Mouse (Mus musculus) limb, embryonic 15.5 days (tissue): ENCODE results near the gene Tas2r126. TPM values are rescaled to one million over a fixed set of nuclear protein-coding genes. Genes with fewer than 3 reads are reported as not detected.
"Not testable (repeated sequence)": the region's sequence is repeated elsewhere in the genome, so short reads cannot be mapped to it uniquely, and the experiment has no call there.

Experiments used
- ATAC-seq: fragments of 200-750 bp; cut with Nextera tagmentation; 2 replicates; pipeline ENCODE4 v1.8.0; 2017; ENCODE audit warnings: low read depth, moderate TSS enrichment; ENCODE audit not compliant: insufficient number of reproducible peaks, low FRiP score, low TSS enrichment
- H3K27ac ChIP-seq: fragments of 300-500 bp; sonication (generic); 2 replicates; pipeline ENCODE4 v1.5.1; 2015; ENCODE audit warnings: moderate library complexity, mild to moderate bottlenecking, inconsistent platforms
- H3K27me3 ChIP-seq: fragments of 300-500 bp; sonication (generic); 2 replicates; pipeline ENCODE4 v1.6.1; 2015; ENCODE audit warnings: inconsistent platforms
- H3K36me3 ChIP-seq: fragments of 300-500 bp; sonication (generic); 2 replicates; pipeline ENCODE4 v1.6.1; 2015; ENCODE audit warnings: inconsistent platforms
- H3K4me1 ChIP-seq: fragments of 300-500 bp; sonication (generic); 2 replicates; pipeline ENCODE4 v1.6.1; 2015; ENCODE audit warnings: inconsistent platforms
- H3K4me2 ChIP-seq: fragments of 300-500 bp; sonication (generic); 2 replicates; pipeline ENCODE4 v1.6.1; 2015; ENCODE audit warnings: mild to moderate bottlenecking, inconsistent platforms
- H3K4me3 ChIP-seq: fragments of 300-500 bp; sonication (generic); 2 replicates; pipeline ENCODE4 v1.5.1; 2015; ENCODE audit warnings: mild to moderate bottlenecking, inconsistent platforms
- H3K9ac ChIP-seq: fragments of 300-500 bp; sonication (generic); 2 replicates; pipeline ENCODE4 v1.6.1; 2015; ENCODE audit warnings: inconsistent platforms
- H3K9me3 ChIP-seq: fragments of 300-500 bp; sonication (generic); 2 replicates; pipeline ENCODE4 v1.6.1; 2016; ENCODE audit warnings: inconsistent platforms
- WGBS: fragments of 180-500 bp; shearing (Covaris S2); methylation state at CpG from one replicate; pipeline ENCODE4 v1.1.7; 2015; 5-methylcytosine and 5-hydroxymethylcytosine counted together
- polyA plus RNA-seq: library from polyadenylated mRNA; unstranded; fragments of >200 nt; fragmentation: Nextera tagmentation; extraction: Ambion mirVana; gene quantifications from 2 replicates; pipeline ENCODE4 v1.2.1, GENCODE M21; 2015

Gene Tas2r126
- polyA plus RNA-seq, 1 experiment from 2014 or later: not detected

DNA sequence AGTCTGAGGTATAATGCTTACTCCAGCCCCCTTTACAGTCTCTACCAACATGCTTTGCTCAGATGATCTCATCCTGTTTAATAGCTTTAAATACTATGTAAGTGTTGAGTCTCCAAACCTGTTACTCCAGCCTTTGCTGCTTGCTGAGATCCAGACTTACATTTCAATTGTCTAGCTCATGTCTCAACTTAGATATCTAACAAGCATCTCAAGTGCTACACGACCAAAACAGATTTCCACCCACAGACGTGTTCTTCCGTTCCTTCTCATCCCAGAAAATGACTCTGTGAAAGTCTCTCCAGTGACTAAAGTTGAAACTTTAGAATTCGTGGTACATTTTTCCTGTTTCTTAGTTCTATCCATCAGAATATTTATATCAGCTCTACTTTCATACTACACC lies 8.0 kb upstream of the Tas2r126 start:
- 77% methylated on average over 4 of the region's 4 CpGs for WGBS
- no peak overlapping the region for H3K4me3 ChIP-seq
- ATAC-seq: no peak

DNA sequence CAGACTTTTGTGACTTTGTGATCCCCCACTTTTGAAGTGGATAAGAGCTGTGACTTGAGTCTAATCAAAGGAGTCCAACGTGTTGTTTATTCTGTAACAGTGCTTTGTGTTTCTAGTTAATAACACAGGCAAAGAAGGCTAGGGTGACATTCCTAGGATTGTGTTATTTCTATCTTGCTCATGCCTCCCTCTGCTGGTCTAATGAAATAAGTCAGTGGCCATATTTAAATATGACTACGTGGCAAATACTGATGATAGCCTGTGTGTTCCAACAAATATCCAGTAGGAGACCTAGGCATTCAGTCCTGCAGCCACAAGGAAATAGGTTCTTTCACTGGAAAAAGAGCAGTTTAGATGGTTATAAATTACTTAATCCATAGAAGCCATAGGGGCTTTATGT lies 781 bp upstream of the Tas2r126 start:
- Histone ChIP-seq H3K4me3 (no peak overlapping the region), H3K27ac (no peak overlapping the region), H3K36me3 (no peaks in the 10 kb centered on the region), H3K27me3 (no peaks in the 10 kb centered on the region), H3K9ac (no peak overlapping the region), H3K9me3 (no peaks in the 10 kb centered on the region), H3K4me1 (no peaks in the 10 kb centered on the region), H3K4me2 (no peak overlapping the region)
- 58% methylated on average over 2 of the region's 2 CpGs for WGBS
- no peak for ATAC-seq

More for the DNA sequence above, 8.0 kb upstream of the Tas2r126 start:
- no peaks in the 10 kb centered on the region for H3K9me3 ChIP-seq
- no peak overlapping the region for H3K9ac ChIP-seq
- H3K27ac ChIP-seq: no peak overlapping the region
- H3K36me3 ChIP-seq: no peaks in the 10 kb centered on the region
- H3K4me2 ChIP-seq: no peak overlapping the region
- no peaks in the 10 kb centered on the region for H3K4me1 ChIP-seq
- H3K27me3 ChIP-seq: no peaks in the 10 kb centered on the region

DNA sequence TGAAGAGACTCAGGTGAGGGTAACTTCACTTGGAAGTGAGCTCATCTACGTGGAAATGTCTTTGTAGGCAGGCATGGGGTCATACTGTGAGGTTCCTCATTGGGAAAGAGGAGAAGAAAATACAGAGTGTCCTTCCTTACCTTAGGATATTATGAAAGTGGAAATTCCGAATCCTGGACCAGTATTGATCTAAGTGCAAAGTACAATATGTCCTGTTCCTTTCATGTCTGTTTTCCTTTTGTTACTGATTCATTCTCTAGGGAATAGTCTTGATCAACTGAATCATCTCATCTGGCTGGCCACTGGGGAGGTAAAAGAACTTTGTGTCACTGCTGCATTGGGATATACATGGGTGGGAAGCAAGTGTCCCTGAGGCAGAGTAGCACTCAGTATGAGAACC lies 1.2 kb downstream of the Tas2r126 start:
- Histone ChIP-seq H3K27me3 (no peaks in the 10 kb centered on the region), H3K4me3 (no peak overlapping the region), H3K9ac (no peak overlapping the region), H3K36me3 (no peaks in the 10 kb centered on the region), H3K4me2 (no peak overlapping the region), H3K4me1 (no peaks in the 10 kb centered on the region), H3K9me3 (no peaks in the 10 kb centered on the region), H3K27ac (no peak overlapping the region)
- 66% methylated on average over 2 of the region's 2 CpGs for WGBS
- no peak for ATAC-seq

DNA sequence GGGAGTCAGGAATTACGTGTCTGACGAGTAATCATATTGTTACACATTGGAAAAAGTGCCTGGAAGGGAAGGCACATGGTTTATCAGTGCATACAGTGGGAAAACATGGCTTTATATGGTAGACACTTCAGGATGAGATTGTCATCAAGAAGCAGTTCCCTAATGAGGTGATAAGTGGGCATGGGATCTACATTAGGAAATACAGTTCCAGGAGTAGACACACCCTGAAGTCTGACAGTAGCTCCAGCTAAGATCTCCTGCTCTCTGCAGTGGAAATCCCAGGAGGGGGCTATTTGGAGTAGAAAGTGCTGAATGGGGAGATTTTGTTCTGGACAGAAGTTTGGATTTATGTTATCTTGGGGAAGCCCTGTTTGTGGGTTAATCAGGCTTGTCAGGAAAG lies 7.1 kb downstream of the Tas2r126 start:
- Histone ChIP-seq H3K27me3 (no peaks in the 10 kb centered on the region), H3K9ac (no peak overlapping the region), H3K4me3 (no peak overlapping the region), H3K4me1 (no peaks in the 10 kb centered on the region), H3K36me3 (no peaks in the 10 kb centered on the region), H3K27ac (no peak overlapping the region), H3K9me3 (no peaks in the 10 kb centered on the region), H3K4me2 (no peak overlapping the region)
- 71% methylated on average over 2 of the region's 2 CpGs for whole genome bisulfite sequencing
- ATAC-seq: no peak

DNA sequence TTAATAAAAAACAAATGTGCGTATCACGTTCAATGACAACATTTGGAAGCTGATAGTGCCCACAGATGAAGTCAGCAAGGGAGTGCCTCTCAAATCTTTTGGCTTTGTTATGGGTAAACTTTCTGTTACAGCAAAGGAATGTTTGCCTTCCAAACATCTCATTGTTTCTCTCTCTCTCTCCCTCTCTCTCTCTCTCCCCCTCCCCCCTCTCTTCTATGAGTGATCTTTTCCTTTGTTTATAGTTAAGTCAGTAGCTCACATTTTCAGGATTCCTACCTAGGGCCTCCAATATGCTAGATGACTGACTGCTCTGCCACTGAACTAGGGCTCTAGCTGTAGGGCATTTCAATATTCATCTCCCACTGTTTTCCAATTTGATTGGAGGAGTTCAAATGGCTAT lies 10.2 kb downstream of the Tas2r126 start:
- no peaks in the 10 kb centered on the region for H3K4me1 ChIP-seq
- WGBS: 77% methylated on average over 2 of the region's 2 CpGs
- ATAC-seq: no peak
- H3K9me3 ChIP-seq: no peaks in the 10 kb centered on the region
- H3K36me3 ChIP-seq: no peaks in the 10 kb centered on the region
- H3K4me2 ChIP-seq: no peak overlapping the region
- H3K4me3 ChIP-seq: no peak overlapping the region
- H3K27me3 ChIP-seq: no peaks in the 10 kb centered on the region
- no peak overlapping the region for H3K27ac ChIP-seq
- no peak overlapping the region for H3K9ac ChIP-seq

DNA sequence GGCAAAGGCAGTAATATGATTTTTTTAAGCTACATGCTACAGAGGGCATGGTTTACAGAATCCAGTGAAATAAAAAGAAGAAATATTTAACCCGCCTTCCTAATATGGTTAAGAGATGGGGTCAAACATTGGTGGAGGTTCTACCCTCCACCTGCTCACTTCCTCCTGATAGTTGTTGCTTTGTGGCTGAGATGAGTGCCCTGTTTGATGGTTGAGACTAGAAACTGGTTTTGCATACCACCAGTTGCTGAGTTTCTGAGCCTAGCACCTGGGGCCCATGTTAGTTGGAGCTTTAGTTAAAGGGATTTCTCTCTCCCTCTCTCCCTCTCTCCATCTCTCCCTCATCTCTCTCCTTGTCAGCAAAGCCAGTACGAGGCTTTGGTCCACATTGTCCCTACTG lies 13.0 kb downstream of the Tas2r126 start:
- H3K9ac ChIP-seq: no peak overlapping the region
- no peaks in the 10 kb centered on the region for H3K27me3 ChIP-seq
- H3K4me1 ChIP-seq: no peaks in the 10 kb centered on the region
- H3K4me2 ChIP-seq: no peak overlapping the region
- WGBS: 78% methylated on average over 2 of the region's 2 CpGs
- H3K27ac ChIP-seq: no peak overlapping the region
- no peak overlapping the region for H3K4me3 ChIP-seq
- H3K9me3 ChIP-seq: no peaks in the 10 kb centered on the region
- ATAC-seq: no peak
- H3K36me3 ChIP-seq: no peaks in the 10 kb centered on the region

DNA sequence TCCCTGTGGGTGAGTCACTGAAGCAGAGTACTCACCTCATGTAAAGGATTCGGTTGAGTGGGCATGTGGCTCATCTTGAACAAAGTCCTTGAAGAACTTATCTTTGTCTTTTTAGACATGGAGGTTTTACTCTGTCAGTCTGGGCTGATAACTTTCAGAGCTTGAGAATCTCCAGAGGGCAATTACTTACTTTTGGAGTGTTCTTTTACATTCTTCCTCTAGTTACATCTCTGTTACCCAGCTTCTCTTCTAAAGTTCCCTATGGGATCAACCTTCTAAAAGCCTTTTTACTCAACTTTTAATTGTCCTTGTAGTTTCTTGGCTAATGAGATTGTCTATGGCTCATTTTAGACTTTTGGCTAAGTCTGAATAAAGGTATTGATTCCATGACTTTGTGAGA lies 30.8 kb downstream of the Tas2r126 start, which contains the start of gene Olfr458:
Gene Olfr458 (minus strand): TSS at position 101 of the 400 bp plus-strand sequence.
- H3K9ac ChIP-seq: no peak within 1 kb of the TSS
- H3K4me2 ChIP-seq: no peak within 1 kb of the TSS
- 79% methylated on average over 1 of the region's 1 CpGs for WGBS
- no peaks in the 10 kb centered on the region for H3K4me1 ChIP-seq
- H3K27me3 ChIP-seq: no peaks in the 10 kb centered on the region
- no peaks in the 10 kb centered on the region for H3K36me3 ChIP-seq
- no peak within 1 kb of the TSS for H3K4me3 ChIP-seq
- H3K9me3 ChIP-seq: no peaks in the 10 kb centered on the region
- ATAC-seq: no peak
- no peak within 1 kb of the TSS for H3K27ac ChIP-seq

DNA sequence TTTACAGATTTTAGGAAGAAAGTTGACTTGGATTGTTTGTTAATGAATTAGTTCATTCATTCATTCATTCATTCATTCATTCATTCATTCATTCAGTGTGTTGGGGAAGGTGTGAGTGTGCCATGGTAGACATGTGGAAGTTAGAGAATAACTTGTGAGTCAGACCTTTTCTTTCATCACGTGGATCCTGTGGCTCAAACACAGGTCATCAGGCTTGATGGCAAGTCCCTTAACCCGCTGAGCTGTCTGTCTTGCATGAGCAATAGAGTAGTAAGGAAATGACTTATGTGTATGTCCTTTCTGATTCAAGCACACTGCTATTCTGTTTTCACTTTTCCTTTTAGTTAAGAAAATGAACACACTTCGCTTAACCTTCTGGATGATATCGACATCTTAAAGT lies 36.2 kb downstream of the Tas2r126 start:
- no peaks in the 10 kb centered on the region for H3K27me3 ChIP-seq
- no peaks in the 10 kb centered on the region for H3K9me3 ChIP-seq
- no peaks in the 10 kb centered on the region for H3K36me3 ChIP-seq
- no peak overlapping the region for H3K4me3 ChIP-seq
- H3K9ac ChIP-seq: no peak overlapping the region
- no peak overlapping the region for H3K4me2 ChIP-seq
- no peak overlapping the region for H3K27ac ChIP-seq
- WGBS: 86% methylated on average over 4 of the region's 4 CpGs
- no peaks in the 10 kb centered on the region for H3K4me1 ChIP-seq
- ATAC-seq: no peak

DNA sequence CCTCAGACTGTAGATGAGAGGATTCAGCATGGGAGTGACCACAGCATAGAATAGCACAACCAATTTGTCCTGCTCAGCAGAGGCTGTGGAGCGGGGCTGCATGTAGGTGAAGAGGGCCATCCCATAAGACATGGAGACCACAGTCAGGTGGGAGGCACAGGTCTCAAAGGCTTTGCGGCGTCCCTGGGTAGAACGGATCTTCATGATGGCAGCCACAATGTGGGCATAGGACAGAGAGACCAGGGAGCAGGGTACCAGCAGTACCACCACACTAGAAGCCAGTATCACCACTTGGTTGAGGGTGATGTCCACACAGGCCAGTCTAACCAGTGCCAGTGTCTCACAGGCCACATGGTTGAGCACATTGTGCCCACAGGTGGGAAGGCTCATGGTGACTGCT lies 37.0 kb downstream of the Tas2r126 start:
- not testable (repeated sequence) for H3K27ac ChIP-seq, ATAC-seq, H3K9ac ChIP-seq, H3K36me3 ChIP-seq, H3K4me2 ChIP-seq, H3K4me1 ChIP-seq, H3K27me3 ChIP-seq, H3K9me3 ChIP-seq, H3K4me3 ChIP-seq
- over 99% methylated on average over 4 of the region's 4 CpGs for WGBS

DNA sequence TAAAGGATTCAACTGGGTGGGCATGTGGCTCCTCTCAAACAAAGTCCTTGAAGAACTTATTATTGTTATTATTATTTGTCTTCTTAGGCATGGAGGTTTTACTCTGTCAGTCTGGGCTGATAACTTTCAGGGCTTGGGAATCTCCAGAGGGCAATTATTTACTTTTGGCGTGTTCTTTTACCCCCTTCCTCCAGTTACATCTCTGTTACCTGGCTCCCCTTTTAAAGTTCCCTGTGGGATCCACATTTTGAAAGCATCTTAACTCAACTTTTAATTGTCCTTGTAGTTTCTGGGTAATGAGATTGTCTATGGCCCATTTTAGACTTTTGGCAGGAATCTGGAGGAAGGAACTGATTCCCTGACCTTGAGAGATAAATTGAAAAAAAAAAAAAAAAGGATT lies 41.9 kb downstream of the Tas2r126 start, which contains the start of gene Olfr457:
Gene Olfr457 (minus strand): TSS at position 101 of the 400 bp plus-strand sequence.
- Histone ChIP-seq H3K36me3 (no peaks in the 10 kb centered on the region), H3K4me2 (no peak within 1 kb of the TSS), H3K9ac (no peak within 1 kb of the TSS), H3K4me3 (no peak within 1 kb of the TSS), H3K9me3 (no peaks in the 10 kb centered on the region), H3K27me3 (no peaks in the 10 kb centered on the region), H3K4me1 (no peaks in the 10 kb centered on the region), H3K27ac (no peak within 1 kb of the TSS)
- WGBS: 70% methylated on average over 1 of the region's 1 CpGs
- ATAC-seq: no peak

DNA sequence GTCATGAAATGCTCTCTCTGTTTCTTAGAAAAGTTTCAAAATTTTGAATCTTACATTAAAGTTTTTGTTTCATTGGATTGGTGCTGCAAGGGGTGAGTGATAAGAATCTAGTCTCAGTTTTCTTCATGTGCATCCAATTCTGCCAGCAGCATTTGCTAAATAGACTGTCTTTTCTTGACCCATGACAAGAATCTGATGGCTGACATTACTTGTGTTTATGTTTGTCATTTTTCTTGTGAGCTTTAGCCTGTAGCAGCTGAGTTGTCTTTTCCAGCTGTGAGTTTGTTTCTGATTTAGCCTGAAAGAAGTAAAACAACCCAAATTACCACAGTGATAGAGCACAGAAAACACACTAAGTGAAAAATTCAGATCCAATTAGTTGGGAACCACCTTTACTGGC lies 50.3 kb downstream of the Tas2r126 start:
- Histone ChIP-seq H3K4me2 (no peak overlapping the region), H3K4me3 (no peak overlapping the region), H3K36me3 (no peaks in the 10 kb centered on the region), H3K9me3 (no peaks in the 10 kb centered on the region), H3K27ac (no peak overlapping the region), H3K9ac (no peak overlapping the region), H3K4me1 (no peaks in the 10 kb centered on the region), H3K27me3 (no peaks in the 10 kb centered on the region)
- no peak for ATAC-seq
